Comparison of ENCODE assay signal across 4 mouse cellular contexts in the genomic region with DNA sequence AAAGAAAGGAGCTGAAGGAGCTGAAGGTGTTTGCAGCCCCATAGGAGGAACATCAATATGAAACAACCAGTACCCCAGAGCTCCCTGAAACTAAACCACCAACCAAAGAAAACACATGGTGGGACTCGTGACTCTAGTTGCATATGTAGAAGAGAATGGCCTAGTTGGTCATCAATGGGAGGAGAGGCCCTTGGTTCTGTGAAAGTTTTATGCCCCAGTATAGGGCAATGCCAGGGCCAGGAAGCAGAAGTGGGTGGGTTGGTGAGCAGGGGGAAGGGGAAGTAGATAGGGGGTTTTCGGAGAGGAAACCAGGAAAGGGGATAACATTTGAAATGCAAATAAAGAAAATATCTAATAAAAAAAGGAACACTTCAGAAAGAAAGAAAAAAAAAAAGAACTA. TPM values are rescaled to one million over a fixed set of nuclear protein-coding genes. Genes with fewer than 3 reads are reported as not detected.
"Had no signal": no experiment of that assay in that cellular context is flagged by ENCODE, and none has a peak within 500 bp of the region (broad histone marks: within the 10 kb centered on the region; RNA-seq: fewer than 3 reads in every experiment).

No protein-coding gene starts in this region.

RNA-seq across cellular contexts. Expression of a gene that starts 17.0 kb away (rescaled TPM):
- total RNA-seq: midbrain, postnatal 0 days had no signal
- polyA plus RNA-seq: midbrain, postnatal 0 days; neural tube, embryonic 14.5 days; stomach, embryonic 14.5 days; stomach, embryonic 16.5 days had no signal
